Mouse (Mus musculus) neural tube, embryonic 10.5 days (tissue): ENCODE results near the gene Aven.

Source experiments
- DNase-seq: peaks from one replicate; pipeline ENCODE4 v3.0.0-alpha.2; 2017; ENCODE audit warnings: low spot score; ENCODE audit errors: extremely low spot score

The Aven gene

GRCm38 (mm10) chr2:112490483-112491196 lies 2.1 kb upstream of the Aven start:
- DNase-seq = no peak

- no peak for DNase-seq
Measured at GRCm38 (mm10) chr2:112491629-112492028, 1.1 kb upstream of the Aven start.

GRCm38 (mm10) chr2:112492431-112492855 lies 321 bp upstream of the Aven start:
- no peak for DNase-seq

GRCm38 (mm10) chr2:112493539-112494260 lies 936 bp downstream of the Aven start:
- DNase-seq = no peak

- DNase-seq = no peak
Measured at GRCm38 (mm10) chr2:112497851-112498250, 5.1 kb downstream of the Aven start.

- DNase-seq = peak; percentile 56
Measured at GRCm38 (mm10) chr2:112501209-112501608, 8.4 kb downstream of the Aven start.

GRCm38 (mm10) chr2:112503978-112504377 lies 11.2 kb downstream of the Aven start:
- DNase-seq = no peak

GRCm38 (mm10) chr2:112506841-112507435 lies 14.2 kb downstream of the Aven start:
- no peak for DNase-seq

GRCm38 (mm10) chr2:112507444-112507843 lies 14.7 kb downstream of the Aven start:
- no peak for DNase-seq

- no peak for DNase-seq
Measured at GRCm38 (mm10) chr2:112510140-112510539, 17.4 kb downstream of the Aven start.

GRCm38 (mm10) chr2:112513036-112513435 lies 20.3 kb downstream of the Aven start:
- no peak for DNase-seq

- no peak for DNase-seq
Measured at GRCm38 (mm10) chr2:112516728-112517127, 24.0 kb downstream of the Aven start.

- no peak for DNase-seq
Measured at GRCm38 (mm10) chr2:112517218-112517617, 24.5 kb downstream of the Aven start.

GRCm38 (mm10) chr2:112518541-112518940 lies 25.8 kb downstream of the Aven start:
- DNase-seq = no peak

- no peak for DNase-seq
Measured at GRCm38 (mm10) chr2:112520526-112521482, 28.0 kb downstream of the Aven start.

GRCm38 (mm10) chr2:112526933-112527332 lies 34.2 kb downstream of the Aven start:
- no peak for DNase-seq

GRCm38 (mm10) chr2:112532812-112533496 lies 40.2 kb downstream of the Aven start:
- DNase-seq = no peak

- no peak for DNase-seq
Measured at GRCm38 (mm10) chr2:112534677-112535222, 42.0 kb downstream of the Aven start.

- DNase-seq = no peak
Measured at GRCm38 (mm10) chr2:112538783-112539182, 46.0 kb downstream of the Aven start.

GRCm38 (mm10) chr2:112541695-112542285 lies 49.0 kb downstream of the Aven start:
- DNase-seq = no peak
